Mouse (Mus musculus) intestine, embryonic 15.5 days (tissue): ENCODE results near the gene Pld5. TPM values are rescaled to one million over a fixed set of nuclear protein-coding genes. Genes with fewer than 3 reads are reported as not detected.

Source experiments
- ATAC-seq: fragments of 200-750 bp; cut with Nextera tagmentation; 2 replicates; pipeline ENCODE4 v1.8.0; 2017; ENCODE audit warnings: moderate TSS enrichment, moderate library complexity
- H3K27ac ChIP-seq: fragments of 300-500 bp; sonication (generic); 2 replicates; pipeline ENCODE4 v1.5.1; 2015; ENCODE audit warnings: mild to moderate bottlenecking, inconsistent platforms
- H3K27me3 ChIP-seq: fragments of 300-500 bp; sonication (generic); replicated peaks from 2 replicates; pipeline ENCODE4 v1.6.1; 2015; ENCODE audit warnings: inconsistent platforms
- H3K36me3 ChIP-seq: fragments of 300-500 bp; sonication (generic); 2 replicates; pipeline ENCODE4 v1.6.1; 2015; ENCODE audit warnings: inconsistent platforms
- H3K4me1 ChIP-seq: fragments of 300-500 bp; sonication (generic); replicated peaks from 2 replicates; pipeline ENCODE4 v1.6.1; 2015; ENCODE audit warnings: inconsistent platforms
- H3K4me2 ChIP-seq: fragments of 300-500 bp; sonication (generic); replicated peaks from 2 replicates; pipeline ENCODE4 v1.6.1; 2015; ENCODE audit warnings: mild to moderate bottlenecking, inconsistent platforms
- H3K4me3 ChIP-seq: fragments of 300-500 bp; sonication (generic); replicated peaks from 2 replicates; pipeline ENCODE4 v1.5.1; 2015; ENCODE audit warnings: inconsistent platforms
- H3K9ac ChIP-seq: fragments of 300-500 bp; sonication (generic); 2 replicates; pipeline ENCODE4 v1.6.1; 2015; ENCODE audit warnings: inconsistent platforms
- H3K9me3 ChIP-seq: fragments of 300-500 bp; sonication (generic); 2 replicates; pipeline ENCODE4 v1.6.1; 2016; ENCODE audit warnings: inconsistent platforms
- WGBS: fragments of 180-500 bp; shearing (Covaris S2); methylation state at CpG from one replicate; pipeline ENCODE4 v1.1.7; 2015; 5-methylcytosine and 5-hydroxymethylcytosine counted together
- polyA plus RNA-seq: library from polyadenylated mRNA; unstranded; fragments of >200 nt; fragmentation: Nextera tagmentation; extraction: Ambion mirVana; gene quantifications from 2 replicates; pipeline ENCODE4 v1.2.1, GENCODE M21; 2015

Pld5 gene
- polyA plus RNA-seq, 1 experiment from 2014 or later = 0.77 TPM

DNA sequence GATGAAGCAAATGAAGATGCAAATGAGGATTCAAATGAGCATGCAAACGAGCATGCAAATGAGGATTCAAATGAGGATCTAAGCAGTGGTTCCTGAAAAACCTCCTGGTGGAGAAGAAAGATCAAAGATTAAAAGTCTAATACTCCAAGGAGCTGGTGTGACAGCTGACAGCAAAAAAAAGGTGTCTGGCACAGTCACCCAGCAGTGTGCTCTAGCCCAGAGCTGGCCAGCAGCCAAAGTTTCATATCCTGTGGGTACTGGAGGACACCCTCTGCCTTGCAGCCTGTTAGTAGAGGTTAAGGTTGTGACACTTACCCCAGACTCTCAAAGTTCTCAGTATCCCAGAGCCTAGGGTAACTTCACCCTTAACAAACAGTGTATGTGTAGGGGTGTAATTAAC is 199.7 kb downstream of the Pld5 start:
- no peaks in the 10 kb centered on the region for H3K9me3 ChIP-seq
- H3K9ac ChIP-seq = no peak overlapping the region
- no peak overlapping the region for H3K27ac ChIP-seq
- H3K36me3 ChIP-seq = no peaks in the 10 kb centered on the region
- H3K27me3 ChIP-seq = no peaks in the 10 kb centered on the region
- H3K4me3 ChIP-seq = no peak overlapping the region
- 74% methylated on average over 1 of the region's 1 CpGs for WGBS
- H3K4me2 ChIP-seq = no peak overlapping the region
- H3K4me1 ChIP-seq = no peaks in the 10 kb centered on the region
- ATAC-seq = no peak

DNA sequence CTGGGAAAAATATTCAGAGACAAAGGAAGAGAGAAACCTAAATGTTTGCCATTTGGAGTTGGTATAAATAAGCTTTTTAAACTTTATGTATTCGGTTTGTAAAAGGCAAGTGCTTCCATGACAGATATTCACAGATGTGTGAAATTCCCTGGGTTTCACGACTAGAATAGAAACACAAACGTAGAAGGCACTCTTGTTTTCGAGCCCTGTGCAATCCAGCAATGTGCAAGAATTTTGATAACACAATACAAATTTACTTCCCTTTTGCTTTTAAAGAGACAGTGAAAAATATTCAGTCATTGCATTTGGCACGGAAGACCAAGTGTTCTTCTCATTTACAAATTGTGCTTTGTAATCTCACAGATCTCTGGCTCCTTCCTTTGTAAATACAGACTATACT is 200.6 kb downstream of the Pld5 start:
- H3K4me1 ChIP-seq = no peaks in the 10 kb centered on the region
- no peaks in the 10 kb centered on the region for H3K36me3 ChIP-seq
- no peak overlapping the region for H3K4me3 ChIP-seq
- no peak overlapping the region for H3K27ac ChIP-seq
- no peak overlapping the region for H3K4me2 ChIP-seq
- no peak overlapping the region for H3K9ac ChIP-seq
- 39% methylated on average over 5 of the region's 5 CpGs for WGBS
- H3K27me3 ChIP-seq = no peaks in the 10 kb centered on the region
- ATAC-seq = no peak
- H3K9me3 ChIP-seq = no peaks in the 10 kb centered on the region

DNA sequence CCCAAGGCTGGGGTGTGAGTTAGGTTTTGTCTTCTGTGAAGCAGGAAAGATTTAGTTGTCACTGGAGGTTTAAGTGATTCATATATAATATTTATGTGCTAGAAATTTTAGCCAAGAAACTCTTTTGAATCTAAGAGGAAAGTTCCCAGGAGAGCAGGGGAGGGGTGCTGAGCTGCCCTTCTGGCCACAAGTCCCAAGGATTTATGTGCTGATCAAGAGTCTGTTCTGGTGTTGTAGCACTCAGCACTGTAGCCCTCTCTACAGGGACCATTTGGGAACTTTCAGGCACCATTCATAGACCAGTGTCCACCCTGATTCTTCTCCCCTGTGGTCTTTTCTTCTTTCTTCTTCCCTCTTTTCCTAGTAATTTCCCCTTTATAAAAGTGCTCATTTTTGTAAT is 209.8 kb downstream of the Pld5 start:
- H3K36me3 ChIP-seq = no peaks in the 10 kb centered on the region
- H3K4me2 ChIP-seq = no peak overlapping the region
- no peak for ATAC-seq
- no peak overlapping the region for H3K9ac ChIP-seq
- no peak overlapping the region for H3K4me3 ChIP-seq
- no peaks in the 10 kb centered on the region for H3K27me3 ChIP-seq
- no peaks in the 10 kb centered on the region for H3K4me1 ChIP-seq
- no peak overlapping the region for H3K27ac ChIP-seq
- H3K9me3 ChIP-seq = no peaks in the 10 kb centered on the region

DNA sequence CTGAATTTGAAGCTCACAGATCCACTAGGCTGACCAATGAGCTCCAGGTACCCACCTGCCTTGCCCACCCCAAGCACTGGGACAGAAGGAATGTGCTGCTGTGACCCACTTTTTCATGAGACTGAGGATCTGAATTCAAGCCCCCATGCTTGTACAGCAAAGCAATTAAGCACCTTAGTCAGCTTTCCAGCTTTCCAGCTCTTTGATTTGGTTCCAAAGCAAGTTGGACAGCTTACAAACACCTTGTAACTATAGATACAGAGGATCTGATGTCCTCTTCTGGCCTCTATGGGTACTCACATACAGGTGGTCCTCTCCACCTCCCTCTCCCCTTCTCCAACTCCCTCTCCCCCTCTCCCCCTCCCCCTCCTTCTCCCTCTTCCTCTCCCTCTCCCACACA is 210.6 kb downstream of the Pld5 start:
- no peak overlapping the region for H3K27ac ChIP-seq
- no peaks in the 10 kb centered on the region for H3K36me3 ChIP-seq
- H3K9ac ChIP-seq = no peak overlapping the region
- no peaks in the 10 kb centered on the region for H3K4me1 ChIP-seq
- no peak overlapping the region for H3K4me2 ChIP-seq
- ATAC-seq = no peak
- H3K27me3 ChIP-seq = no peaks in the 10 kb centered on the region
- H3K4me3 ChIP-seq = no peak overlapping the region
- H3K9me3 ChIP-seq = no peaks in the 10 kb centered on the region

DNA sequence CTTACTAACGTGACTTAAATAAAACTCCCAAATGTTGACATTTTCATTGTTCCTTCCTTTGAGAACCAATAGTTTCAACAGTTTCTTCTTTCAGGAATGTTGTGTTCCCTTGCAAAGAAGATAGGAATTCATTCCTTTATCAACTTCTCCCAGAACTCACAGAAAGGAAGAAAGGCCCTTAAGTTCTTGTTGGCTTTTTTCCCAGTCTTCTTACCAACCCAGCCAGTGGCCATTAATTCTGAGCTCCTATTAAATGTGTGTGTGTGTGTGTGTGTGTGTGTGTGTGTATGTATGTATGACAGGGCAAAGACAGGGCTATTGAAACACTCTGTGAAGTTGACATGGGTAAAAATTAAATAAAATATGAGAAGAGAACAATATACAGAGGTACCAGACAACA is 221.5 kb downstream of the Pld5 start:
- H3K4me1 ChIP-seq = no peaks in the 10 kb centered on the region
- H3K9me3 ChIP-seq = no peaks in the 10 kb centered on the region
- ATAC-seq = no peak
- no peak overlapping the region for H3K27ac ChIP-seq
- no peak overlapping the region for H3K4me3 ChIP-seq
- WGBS = 26% methylated on average over 1 of the region's 1 CpGs
- no peaks in the 10 kb centered on the region for H3K27me3 ChIP-seq
- H3K4me2 ChIP-seq = no peak overlapping the region
- no peaks in the 10 kb centered on the region for H3K36me3 ChIP-seq
- H3K9ac ChIP-seq = no peak overlapping the region

DNA sequence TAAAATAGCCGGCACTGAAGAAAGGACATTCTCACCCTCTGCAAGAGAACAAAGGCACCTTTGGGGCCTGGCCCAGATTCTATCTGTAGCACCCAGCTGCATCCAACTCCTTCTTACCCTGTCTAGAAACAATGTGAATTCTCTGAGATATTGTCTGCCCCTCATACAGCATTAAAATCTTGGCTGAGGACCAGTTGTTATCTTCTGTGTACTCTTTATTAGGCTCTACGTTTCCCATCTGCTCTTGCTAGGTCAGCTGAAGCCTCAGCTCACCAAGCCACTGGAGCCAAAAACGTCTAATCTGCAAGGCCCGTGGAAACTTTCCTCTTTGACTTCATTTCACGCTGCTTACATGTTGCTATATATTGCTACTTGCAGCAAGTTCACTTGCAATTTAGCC is 228.1 kb downstream of the Pld5 start:
- no peaks in the 10 kb centered on the region for H3K4me1 ChIP-seq
- H3K4me3 ChIP-seq = no peak overlapping the region
- H3K27me3 ChIP-seq = no peaks in the 10 kb centered on the region
- H3K27ac ChIP-seq = no peak overlapping the region
- 45% methylated on average over 5 of the region's 5 CpGs for WGBS
- no peaks in the 10 kb centered on the region for H3K36me3 ChIP-seq
- H3K9me3 ChIP-seq = no peaks in the 10 kb centered on the region
- H3K9ac ChIP-seq = no peak overlapping the region
- ATAC-seq = no peak
- H3K4me2 ChIP-seq = no peak overlapping the region

DNA sequence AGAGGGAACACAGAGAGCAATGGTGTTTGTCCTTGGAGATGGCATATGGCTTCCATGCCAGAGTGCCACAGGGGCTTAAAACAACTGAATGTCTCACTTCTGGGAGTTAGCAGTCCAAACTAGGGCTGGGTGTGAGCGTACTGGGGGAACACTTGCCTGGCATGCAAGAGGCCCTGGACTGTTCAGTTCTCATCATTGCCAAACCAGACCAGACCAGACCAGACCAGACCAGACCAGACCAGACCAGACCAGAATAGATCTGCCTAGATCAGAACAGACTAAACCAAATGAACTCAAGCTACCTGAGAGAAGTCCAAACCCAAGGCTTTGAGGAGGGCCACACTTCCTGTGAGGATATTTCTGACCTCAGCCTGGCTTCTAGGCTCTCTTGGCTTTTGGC is 228.7 kb downstream of the Pld5 start:
- ATAC-seq = no peak
- H3K4me1 ChIP-seq = no peaks in the 10 kb centered on the region
- 81% methylated on average over 1 of the region's 1 CpGs for WGBS

DNA sequence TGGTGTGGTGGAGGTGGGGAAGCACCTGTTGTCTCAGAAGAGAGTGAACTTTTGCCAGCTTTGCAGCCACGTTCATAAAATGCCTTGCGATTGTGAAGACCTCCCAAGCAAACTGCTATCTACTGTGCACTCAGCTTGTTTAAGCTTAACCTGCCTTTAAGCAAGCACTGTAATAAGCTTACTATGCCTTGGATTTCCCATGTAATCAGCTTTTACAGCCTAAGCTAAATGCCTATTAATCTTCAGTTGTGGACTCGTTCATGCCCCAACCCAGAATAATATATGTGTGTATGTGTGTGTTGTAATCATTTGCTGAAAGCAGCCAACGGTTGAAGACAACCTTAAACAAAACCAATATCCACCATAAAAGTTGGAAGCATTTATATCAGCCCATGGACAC is 232.1 kb downstream of the Pld5 start:
- H3K4me1 ChIP-seq = no peaks in the 10 kb centered on the region
- no peak overlapping the region for H3K4me2 ChIP-seq
- no peak overlapping the region for H3K4me3 ChIP-seq
- no peaks in the 10 kb centered on the region for H3K36me3 ChIP-seq
- ATAC-seq = no peak
- H3K9ac ChIP-seq = no peak overlapping the region
- 52% methylated on average over 4 of the region's 4 CpGs for WGBS
- H3K27me3 ChIP-seq = no peaks in the 10 kb centered on the region
- no peak overlapping the region for H3K27ac ChIP-seq
- no peaks in the 10 kb centered on the region for H3K9me3 ChIP-seq

More for the DNA sequence above, 228.7 kb downstream of the Pld5 start:
- no peaks in the 10 kb centered on the region for H3K9me3 ChIP-seq
- no peak overlapping the region for H3K4me3 ChIP-seq
- no peaks in the 10 kb centered on the region for H3K27me3 ChIP-seq
- H3K4me2 ChIP-seq = no peak overlapping the region
- H3K27ac ChIP-seq = no peak overlapping the region
- H3K9ac ChIP-seq = no peak overlapping the region
- no peaks in the 10 kb centered on the region for H3K36me3 ChIP-seq

DNA sequence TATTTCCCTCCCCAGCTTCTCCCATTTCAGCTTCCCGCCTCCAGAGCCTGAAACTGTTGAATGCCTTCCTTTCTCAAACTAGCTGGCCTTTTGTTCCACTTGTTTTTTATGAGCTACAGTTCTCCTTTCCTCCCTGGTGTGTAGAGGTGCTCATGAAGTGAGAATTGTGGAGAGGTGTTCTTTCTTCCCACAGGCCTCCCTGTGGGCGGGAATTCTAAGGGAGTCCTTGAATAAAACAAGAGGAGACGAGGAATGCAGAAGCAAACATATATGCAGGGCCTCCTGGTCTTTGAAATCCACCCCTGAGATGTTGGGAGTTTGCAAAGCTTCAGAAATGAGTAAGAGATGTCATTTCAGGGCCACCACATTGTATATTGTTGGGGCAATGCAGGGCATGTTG is 235.2 kb downstream of the Pld5 start:
- 66% methylated on average over 3 of the region's 3 CpGs for WGBS
- Histone ChIP-seq H3K4me2 (no peak overlapping the region), H3K4me3 (no peak overlapping the region), H3K9ac (no peak overlapping the region), H3K27me3 (no peaks in the 10 kb centered on the region), H3K36me3 (no peaks in the 10 kb centered on the region), H3K9me3 (no peaks in the 10 kb centered on the region; the same call in 1 of the 2 replicates), H3K4me1 (no peaks in the 10 kb centered on the region), H3K27ac (no peak overlapping the region)
- ATAC-seq = no peak

DNA sequence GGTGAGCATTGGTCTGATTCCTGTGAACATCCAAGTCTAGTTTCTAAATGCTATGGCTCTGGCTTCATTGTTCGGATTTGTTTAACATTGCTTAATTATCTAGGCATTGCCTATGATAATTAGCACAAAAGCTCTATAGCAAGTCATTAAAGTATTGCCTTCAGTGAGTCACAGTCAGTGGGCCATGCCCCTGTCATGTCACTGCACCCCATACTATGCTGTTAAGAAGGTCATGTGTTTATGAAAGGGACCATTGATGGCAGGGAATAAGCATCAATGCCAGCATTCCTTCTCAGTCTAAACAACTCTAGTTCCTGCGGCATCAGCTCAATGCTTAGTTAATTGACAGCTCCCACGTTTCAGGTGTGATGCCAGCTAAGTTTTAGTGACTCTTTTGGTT is 239.1 kb downstream of the Pld5 start:
- WGBS = 69% methylated on average over 3 of the region's 3 CpGs
- no peak for ATAC-seq
- Histone ChIP-seq H3K4me3 (no peak overlapping the region), H3K36me3 (no peaks in the 10 kb centered on the region), H3K27me3 (no peaks in the 10 kb centered on the region), H3K4me1 (no peaks in the 10 kb centered on the region), H3K9me3 (no peaks in the 10 kb centered on the region; the same call in 1 of the 2 replicates), H3K9ac (no peak overlapping the region), H3K4me2 (no peak overlapping the region), H3K27ac (no peak overlapping the region)

DNA sequence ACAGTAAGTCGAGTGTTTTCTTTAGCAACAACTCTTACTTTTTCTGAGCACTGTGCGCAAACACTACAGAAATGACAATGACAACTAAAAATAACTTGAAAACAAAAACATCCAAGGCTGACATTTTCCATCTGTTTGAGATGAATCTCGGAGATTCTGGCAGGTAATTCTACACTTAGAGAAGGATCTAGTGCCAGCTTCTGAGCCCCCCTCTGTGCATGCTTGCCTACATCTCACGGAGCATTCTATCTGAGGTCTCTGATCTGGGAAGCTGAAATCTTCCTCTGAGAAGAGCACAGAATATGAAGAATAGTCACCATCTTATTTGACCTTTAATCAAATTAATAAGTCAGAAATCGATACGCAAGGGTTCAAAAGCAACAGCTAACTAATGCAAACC is 240.4 kb downstream of the Pld5 start:
- H3K9ac ChIP-seq = no peak overlapping the region
- no peaks in the 10 kb centered on the region for H3K4me1 ChIP-seq
- ATAC-seq = no peak
- H3K4me3 ChIP-seq = no peak overlapping the region
- H3K27me3 ChIP-seq = no peaks in the 10 kb centered on the region
- no peaks in the 10 kb centered on the region; the same call in 1 of the 2 replicates for H3K9me3 ChIP-seq
- no peaks in the 10 kb centered on the region for H3K36me3 ChIP-seq
- no peak overlapping the region for H3K27ac ChIP-seq
- H3K4me2 ChIP-seq = no peak overlapping the region
- WGBS = 86% methylated on average over 6 of the region's 6 CpGs

DNA sequence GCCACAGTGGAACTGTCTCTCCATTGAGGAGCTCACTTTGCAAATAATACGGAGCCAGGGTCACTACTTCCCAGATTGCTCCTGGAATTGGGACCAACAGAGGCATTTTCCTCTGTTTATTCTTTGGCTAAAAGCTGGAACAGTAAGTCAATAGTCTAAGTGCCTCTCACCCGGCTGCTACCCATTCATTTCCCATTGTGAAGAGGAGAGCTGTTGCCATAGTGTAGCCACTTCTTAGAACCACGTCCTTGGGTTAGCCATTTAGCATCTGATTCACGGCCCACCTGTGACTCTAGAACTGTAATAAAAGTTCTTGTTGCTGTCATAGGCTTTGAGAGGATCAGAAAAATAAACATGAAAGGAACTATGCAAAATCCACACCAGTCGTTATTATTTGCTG is 241.4 kb downstream of the Pld5 start:
- H3K4me3 ChIP-seq = no peak overlapping the region
- WGBS = 68% methylated on average over 5 of the region's 5 CpGs
- no peak overlapping the region for H3K9ac ChIP-seq
- H3K9me3 ChIP-seq = no peaks in the 10 kb centered on the region; the same call in 1 of the 2 replicates
- H3K4me2 ChIP-seq = no peak overlapping the region
- H3K4me1 ChIP-seq = no peaks in the 10 kb centered on the region
- H3K27me3 ChIP-seq = no peaks in the 10 kb centered on the region
- no peak for ATAC-seq
- H3K36me3 ChIP-seq = no peaks in the 10 kb centered on the region
- no peak overlapping the region for H3K27ac ChIP-seq

DNA sequence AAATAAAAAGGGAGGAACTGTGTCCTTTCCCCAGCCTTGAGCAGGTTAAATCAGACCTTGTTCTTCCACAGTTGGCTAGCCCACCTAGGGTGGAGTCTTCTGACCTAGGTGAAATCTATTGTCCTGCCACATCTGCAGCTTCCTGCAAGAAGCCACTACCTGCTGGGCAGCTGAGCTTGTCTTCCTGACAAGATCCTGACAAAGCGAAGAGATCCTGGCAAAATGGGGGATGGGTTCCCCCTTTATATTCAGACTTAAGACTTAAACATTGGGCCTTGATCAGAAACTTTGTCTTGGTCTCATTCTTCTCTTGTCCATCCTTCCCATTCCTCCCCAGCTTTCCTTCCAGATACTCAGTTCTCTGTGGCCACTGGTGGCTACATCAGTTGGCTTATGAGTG is 246.0 kb downstream of the Pld5 start:
- no peak overlapping the region for H3K27ac ChIP-seq
- H3K4me3 ChIP-seq = no peak overlapping the region
- no peak overlapping the region for H3K9ac ChIP-seq
- H3K27me3 ChIP-seq = no peaks in the 10 kb centered on the region
- WGBS = 92% methylated on average over 1 of the region's 1 CpGs
- no peaks in the 10 kb centered on the region for H3K36me3 ChIP-seq
- no peaks in the 10 kb centered on the region for H3K4me1 ChIP-seq
- no peaks in the 10 kb centered on the region for H3K9me3 ChIP-seq
- no peak for ATAC-seq
- no peak overlapping the region for H3K4me2 ChIP-seq

DNA sequence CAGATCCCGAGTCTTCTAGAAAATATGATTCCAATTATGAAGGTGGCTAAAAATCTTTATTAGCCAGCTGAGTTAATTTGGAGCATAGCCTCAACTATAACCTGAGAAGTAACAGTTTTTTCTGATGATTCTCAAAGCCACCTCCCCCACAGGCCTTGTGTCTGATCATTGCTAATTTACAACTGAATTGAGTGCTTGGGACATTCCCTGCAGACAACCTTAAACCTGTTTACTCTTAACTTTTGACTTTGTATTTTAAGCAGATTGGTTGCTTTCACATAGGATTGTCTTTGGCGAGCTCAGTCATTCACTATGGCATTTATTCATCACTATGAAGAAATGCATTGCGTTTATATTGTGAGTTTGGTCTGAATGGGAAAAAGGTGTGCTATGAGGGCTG is 246.7 kb downstream of the Pld5 start:
- Histone ChIP-seq H3K36me3 (no peaks in the 10 kb centered on the region), H3K4me3 (no peak overlapping the region), H3K27ac (no peak overlapping the region), H3K4me2 (no peak overlapping the region), H3K9me3 (no peaks in the 10 kb centered on the region), H3K27me3 (no peaks in the 10 kb centered on the region), H3K9ac (no peak overlapping the region), H3K4me1 (no peaks in the 10 kb centered on the region)
- 63% methylated on average over 3 of the region's 3 CpGs for WGBS
- ATAC-seq = no peak
